Mouse (Mus musculus): ENCODE results near the gene Unc119. TPM values are rescaled to one million over a fixed set of nuclear protein-coding genes. Genes with fewer than 3 reads are reported as not detected.

Unc119 gene
- polyA plus RNA-seq, 1 experiment = 31.2 TPM

- DNase-seq (ENCODE audit: low read depth, low spot score) = no peak
- WGBS = 9% methylated on average over 7 of the region's 8 CpGs
These were observed 20.8 kb downstream of the Unc119 start for GRCm38 (mm10) chr11:78364103-78364502.

DNA sequence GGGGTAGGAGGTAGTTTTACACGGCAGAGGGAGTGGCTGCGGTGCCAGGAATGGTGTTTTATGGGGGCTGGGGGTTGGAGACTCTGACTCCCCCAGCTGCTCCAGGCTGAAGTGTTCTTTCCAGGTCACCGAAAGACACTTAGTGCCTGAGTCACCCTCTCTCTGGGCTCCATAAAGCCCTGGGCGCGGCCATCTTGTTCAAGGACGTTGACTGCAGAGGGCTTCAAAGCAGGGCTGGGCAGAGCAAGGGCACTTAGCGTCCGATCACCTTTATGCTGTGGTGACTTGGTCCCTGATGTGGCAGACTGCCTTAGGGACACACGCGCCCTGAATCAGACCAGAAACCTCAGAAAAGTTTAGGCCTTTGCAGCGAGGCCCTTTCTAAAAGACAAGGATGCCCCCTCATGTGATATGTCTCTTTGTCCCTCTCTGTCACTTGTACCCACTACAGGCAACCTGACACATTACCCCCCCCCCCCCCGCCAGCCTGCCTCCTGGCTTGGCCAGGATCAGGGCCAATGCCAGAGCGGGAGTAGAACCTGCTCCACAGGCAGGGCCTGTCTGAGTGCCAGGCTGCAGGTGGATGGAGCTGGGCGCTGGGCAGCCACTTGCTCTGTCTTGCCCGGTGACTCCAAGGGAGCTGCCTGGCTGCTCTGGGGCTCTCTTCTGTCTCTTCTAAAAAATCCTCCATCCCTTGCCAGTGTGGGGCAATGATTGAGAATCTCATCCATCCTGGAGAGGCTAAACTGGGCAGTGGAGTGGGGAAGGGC lies 24.4 kb downstream of the Unc119 start:
- WGBS = 54% methylated on average over 15 of the region's 15 CpGs
- no peak for DNase-seq (ENCODE audit: low read depth, low spot score)

DNA sequence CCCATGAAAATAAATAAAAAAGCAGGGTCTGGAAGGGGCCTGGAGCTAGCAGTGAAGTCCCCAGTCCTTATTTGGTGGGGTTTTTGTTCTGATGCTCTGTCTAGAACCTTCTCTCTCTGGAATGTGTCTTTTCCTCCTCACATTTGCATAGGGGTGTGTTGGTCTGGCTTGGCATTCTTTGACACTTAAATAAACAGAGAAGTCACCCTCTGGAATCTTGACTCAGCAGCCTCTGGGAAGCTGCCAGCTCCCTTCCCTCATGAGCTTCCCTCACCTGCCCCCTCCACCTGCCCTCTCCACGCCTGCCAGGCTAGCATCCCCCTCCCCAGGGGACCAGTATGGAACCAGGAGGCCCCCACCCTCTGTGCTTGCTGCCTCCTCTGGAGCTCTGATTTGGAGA lies 27.1 kb downstream of the Unc119 start:
- 14% methylated on average over 1 of the region's 1 CpGs for WGBS
- DNase-seq (ENCODE audit: low read depth, low spot score) = no peak

DNA sequence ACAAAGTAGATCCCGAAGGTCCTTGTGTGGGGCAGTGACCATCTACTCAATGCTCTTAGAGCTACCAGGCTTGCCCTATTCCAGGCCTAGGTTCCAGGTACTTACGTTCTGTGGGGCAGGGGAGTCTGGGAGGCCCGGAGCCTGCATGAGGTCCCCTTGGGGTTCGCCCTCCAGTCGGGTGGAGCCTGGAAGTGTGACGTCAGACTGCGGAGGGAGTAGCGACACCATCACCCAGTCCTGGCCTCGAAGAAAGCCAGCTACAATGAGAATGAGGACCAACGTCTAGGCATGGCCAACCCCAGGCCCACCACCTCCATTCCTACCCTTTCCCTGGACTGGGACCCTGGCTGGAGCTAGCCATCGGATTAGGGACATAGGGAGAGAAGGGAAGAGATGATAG lies 28.4 kb downstream of the Unc119 start:
- DNase-seq (ENCODE audit: low read depth, low spot score) = no peak
- WGBS = 92% methylated on average over 11 of the region's 11 CpGs

DNA sequence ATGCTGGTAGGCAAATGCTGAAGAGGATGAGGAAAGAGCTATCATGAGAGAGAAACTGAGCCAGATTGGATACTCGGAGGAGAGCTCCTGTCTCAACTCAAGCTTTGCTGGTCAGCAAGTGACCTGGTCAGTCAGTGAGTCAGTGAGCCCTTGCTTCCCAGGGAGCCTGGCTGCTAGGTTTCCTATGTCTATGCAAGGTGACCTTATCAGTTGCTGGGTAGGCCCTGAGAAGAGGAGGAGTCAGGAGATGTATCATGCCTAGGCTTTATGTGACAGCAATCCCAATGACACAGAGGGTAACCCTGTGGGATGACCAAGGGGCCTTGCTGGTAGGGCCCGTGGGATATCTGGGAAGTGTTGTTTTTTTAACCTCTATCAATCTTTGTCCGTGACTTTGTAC lies 28.9 kb downstream of the Unc119 start:
- DNase-seq (ENCODE audit: low read depth, low spot score) = no peak
- WGBS = 84% methylated on average over 3 of the region's 3 CpGs

DNA sequence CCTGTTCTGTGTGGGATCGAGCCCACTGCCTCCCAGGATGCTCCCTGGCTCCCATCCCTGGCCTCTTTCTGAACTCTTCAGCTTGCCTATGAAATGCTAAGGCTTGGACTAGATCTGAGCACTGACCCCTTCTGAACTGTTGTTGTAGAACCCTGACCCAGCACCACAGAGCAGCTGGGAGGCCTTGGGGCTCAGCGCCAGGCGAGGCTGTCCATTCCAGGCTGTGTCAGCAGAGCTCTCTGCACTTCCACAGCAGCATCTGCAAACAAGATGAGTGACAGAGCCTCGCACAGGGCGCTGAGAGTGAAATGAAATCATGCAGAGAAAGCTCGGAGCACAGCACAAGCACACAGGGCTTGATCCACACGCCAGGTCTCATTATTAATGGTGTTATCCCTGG lies 29.3 kb downstream of the Unc119 start:
- 71% methylated on average over 7 of the region's 7 CpGs for WGBS
- no peak for DNase-seq (ENCODE audit: low read depth, low spot score)

DNA sequence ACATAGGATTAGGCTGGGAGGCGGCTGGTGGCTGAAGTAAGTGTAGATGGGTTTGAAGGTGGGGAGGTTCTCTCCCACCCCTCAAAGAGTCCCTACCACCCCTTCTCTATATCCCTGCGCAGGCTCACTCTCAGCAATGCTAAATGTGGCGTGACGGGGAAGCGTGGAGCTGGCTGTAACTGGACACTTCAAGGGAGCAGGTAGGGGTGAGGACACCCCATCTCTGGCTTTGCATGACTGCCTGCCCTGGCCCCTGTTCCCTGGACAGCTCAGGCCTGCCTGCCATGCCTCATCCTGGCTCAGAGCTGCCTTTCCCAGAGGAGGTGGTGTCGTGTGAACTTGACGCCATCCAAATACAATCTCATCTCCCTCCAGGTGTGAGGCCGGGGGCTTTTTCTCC lies 30.9 kb downstream of the Unc119 start:
- 93% methylated on average over 8 of the region's 8 CpGs for WGBS
- DNase-seq (ENCODE audit: low read depth, low spot score) = no peak

- DNase-seq (ENCODE audit: low read depth, low spot score) = no peak
- 18% methylated on average over 11 of the region's 12 CpGs for WGBS
These were observed 34.4 kb downstream of the Unc119 start for GRCm38 (mm10) chr11:78377549-78378159.

- 65% methylated on average over 4 of the region's 4 CpGs for WGBS
- DNase-seq (ENCODE audit: low read depth, low spot score) = no peak
These were observed 37.1 kb downstream of the Unc119 start for GRCm38 (mm10) chr11:78380351-78380750.

- DNase-seq (ENCODE audit: low read depth, low spot score) = no peak
- WGBS = 82% methylated on average over 3 of the region's 3 CpGs
These were observed 37.7 kb downstream of the Unc119 start for GRCm38 (mm10) chr11:78380996-78381395.

DNA sequence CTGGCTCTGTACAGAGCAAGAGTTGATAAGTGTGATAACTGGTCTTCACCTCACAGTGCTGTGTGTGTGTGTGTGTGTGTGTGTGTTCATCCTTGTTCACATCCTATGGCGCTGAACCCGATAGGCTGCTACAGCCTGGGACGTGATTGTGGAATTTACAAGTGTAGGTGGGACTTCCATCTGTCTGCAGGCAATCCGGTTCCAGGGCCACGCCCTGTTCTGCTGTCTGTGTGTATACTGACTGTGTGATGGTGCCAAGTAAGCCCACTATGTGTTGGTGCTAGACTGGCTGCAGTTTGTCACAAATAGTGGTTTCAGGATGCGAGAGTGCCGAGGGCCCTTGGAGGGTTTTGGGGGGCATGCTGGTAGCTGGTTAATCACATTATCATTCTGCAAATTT lies 39.0 kb downstream of the Unc119 start:
- no peak for DNase-seq (ENCODE audit: low read depth, low spot score)
- WGBS = 51% methylated on average over 7 of the region's 7 CpGs

GRCm38 (mm10) chr11:78382701-78383100 lies 39.4 kb downstream of the Unc119 start:
- DNase-seq (ENCODE audit: low read depth, low spot score) = no peak
- WGBS = 74% methylated on average over 5 of the region's 5 CpGs

DNA sequence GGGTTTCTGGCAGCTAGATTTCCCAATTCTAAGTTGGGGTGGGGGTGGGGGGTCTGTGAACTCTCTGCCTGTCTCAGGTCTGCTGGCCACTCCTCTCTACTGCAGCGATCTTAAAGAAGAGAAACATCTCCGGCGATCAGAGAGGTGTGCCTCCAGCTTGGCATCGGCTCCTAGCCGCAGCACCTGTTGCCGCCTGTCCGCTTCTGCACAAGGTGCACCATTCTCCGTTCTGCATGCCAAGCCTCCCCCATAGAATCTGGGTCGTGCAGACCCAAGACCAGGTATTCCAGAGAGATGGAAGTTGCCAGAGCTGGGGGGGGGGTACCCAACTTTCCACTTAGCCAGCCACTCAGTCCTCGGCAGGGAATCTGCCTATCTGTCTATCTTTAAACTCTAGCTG lies 42.5 kb downstream of the Unc119 start:
- no peak for DNase-seq (ENCODE audit: low read depth, low spot score)
- 63% methylated on average over 10 of the region's 10 CpGs for WGBS

GRCm38 (mm10) chr11:78386508-78387043 lies 43.3 kb downstream of the Unc119 start, which contains the start of gene Foxn1:
Foxn1 (minus strand) TSS chr11:78386558.
- DNase-seq (ENCODE audit: low read depth, low spot score) = no peak
- 72% methylated on average over 14 of the region's 14 CpGs for WGBS

- 19% methylated on average over 3 of the region's 3 CpGs for WGBS
These were observed 49.4 kb downstream of the Unc119 start for GRCm38 (mm10) chr11:78392728-78393127.

DNA sequence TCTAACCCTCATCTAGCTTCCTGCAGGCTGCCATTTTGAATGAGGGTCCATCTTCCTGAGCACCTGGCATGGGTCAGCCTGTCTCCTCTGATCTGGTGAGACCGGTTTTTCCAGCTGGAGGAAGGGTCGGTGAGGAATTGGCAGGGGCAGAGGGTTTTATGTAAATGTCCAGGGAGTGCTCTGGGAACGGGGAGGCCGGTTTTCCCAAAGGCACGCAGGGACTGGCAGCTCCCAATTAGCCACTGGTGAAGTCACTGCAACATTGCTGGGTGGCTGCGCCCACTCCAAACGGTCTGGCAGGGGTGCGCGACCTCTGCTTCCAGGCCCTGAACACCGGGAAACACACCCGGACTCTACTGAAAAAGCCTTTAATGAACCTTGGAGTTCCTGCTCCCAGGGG lies 53.7 kb downstream of the Unc119 start:
- no peak for DNase-seq (ENCODE audit: low read depth, low spot score)
- 30% methylated on average over 11 of the region's 11 CpGs for WGBS

More at GRCm38 (mm10) chr11:78392728-78393127, 49.4 kb downstream of the Unc119 start:
- DNase-seq (ENCODE audit: low read depth, low spot score) = no peak

DNA sequence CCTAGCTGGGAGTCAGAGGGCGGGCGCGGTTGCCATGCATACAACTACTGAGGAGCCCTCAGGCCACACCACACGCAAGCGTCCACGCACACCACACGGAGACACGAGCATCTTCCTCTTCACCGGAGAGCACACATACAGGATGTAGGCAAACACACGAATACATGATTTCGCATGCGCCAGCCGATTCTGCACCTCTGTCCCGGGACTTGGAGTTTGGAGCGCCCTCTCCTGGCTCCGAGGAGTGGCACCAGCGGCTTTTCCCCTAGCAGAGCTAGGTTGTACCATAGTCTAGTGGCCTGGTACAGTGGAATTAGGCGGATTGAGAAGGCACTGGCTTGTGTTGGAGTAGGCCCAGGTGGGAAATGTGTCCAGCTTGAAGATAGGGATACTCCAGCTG lies 54.1 kb downstream of the Unc119 start:
- 9% methylated on average over 18 of the region's 18 CpGs for WGBS
- no peak for DNase-seq (ENCODE audit: low read depth, low spot score)

GRCm38 (mm10) chr11:78398212-78398611 lies 54.9 kb downstream of the Unc119 start:
- no peak for DNase-seq (ENCODE audit: low read depth, low spot score)
- 88% methylated on average over 6 of the region's 6 CpGs for WGBS

Data from large intestine, adult 2 months (tissue).